Mouse (Mus musculus) liver, embryonic 16.5 days (tissue): ENCODE data around the gene Casq2. TPM values are rescaled to one million over a fixed set of nuclear protein-coding genes. Genes with fewer than 3 reads are reported as not detected.

Experiments used
- ATAC-seq: fragments of 200-750 bp; cut with Nextera tagmentation; 2 replicates; pipeline ENCODE4 v1.8.0; 2017; ENCODE audit warnings: low read depth, mild to moderate bottlenecking, moderate number of reproducible peaks, moderate library complexity
- H3K27ac ChIP-seq: fragments of 300-500 bp; sonication (generic); 2 replicates; pipeline ENCODE4 v1.5.1; 2014; ENCODE audit warnings: mild to moderate bottlenecking, low read length
- H3K27me3 ChIP-seq: fragments of 300-500 bp; sonication (generic); 2 replicates; pipeline ENCODE4 v1.6.1; 2014; ENCODE audit warnings: low read depth, low read length, mixed read lengths; ENCODE audit not compliant: control insufficient read depth, insufficient read depth
- H3K36me3 ChIP-seq: fragments of 300-500 bp; sonication (generic); 2 replicates; pipeline ENCODE4 v1.6.1; 2014; ENCODE audit warnings: mild to moderate bottlenecking; ENCODE audit not compliant: control insufficient read depth, insufficient read depth
- H3K4me1 ChIP-seq: fragments of 300-500 bp; sonication (generic); 2 replicates; pipeline ENCODE4 v1.6.1; 2014; ENCODE audit warnings: low read depth, low read length, mixed read lengths; ENCODE audit not compliant: control insufficient read depth
- H3K4me2 ChIP-seq: fragments of 300-500 bp; sonication (generic); 2 replicates; pipeline ENCODE4 v1.6.1; 2014; ENCODE audit warnings: low read depth, low read length, mixed read lengths
- H3K4me3 ChIP-seq: fragments of 300-500 bp; sonication (generic); 2 replicates; pipeline ENCODE4 v1.5.1; 2014; ENCODE audit warnings: low read depth, mild to moderate bottlenecking, low read length
- H3K9ac ChIP-seq: fragments of 300-500 bp; sonication (generic); 2 replicates; pipeline ENCODE4 v1.6.1; 2014; ENCODE audit warnings: low read depth, low read length
- H3K9me3 ChIP-seq: fragments of 300-500 bp; sonication (generic); replicated peaks from 2 replicates; pipeline ENCODE4 v1.6.1; 2016; ENCODE audit warnings: low read length; ENCODE audit not compliant: control insufficient read depth
- WGBS: fragments of 180-500 bp; shearing (Covaris S2); extraction: QIAGEN DNeasy Blood & Tissue Kit; methylation state at CpG from one replicate; pipeline ENCODE4 v1.1.7; 2014; ENCODE audit not compliant: insufficient replicate concordance; 5-methylcytosine and 5-hydroxymethylcytosine counted together
- polyA plus RNA-seq: library from polyadenylated mRNA; unstranded; fragments of >200 nt; fragmentation: Nextera tagmentation; extraction: Ambion mirVana; gene quantifications from 2 replicates; pipeline ENCODE4 v1.2.1, GENCODE M21; 2015

The Casq2 gene
- polyA plus RNA-seq, 1 experiment from 2014 or later = 7.8 TPM

DNA sequence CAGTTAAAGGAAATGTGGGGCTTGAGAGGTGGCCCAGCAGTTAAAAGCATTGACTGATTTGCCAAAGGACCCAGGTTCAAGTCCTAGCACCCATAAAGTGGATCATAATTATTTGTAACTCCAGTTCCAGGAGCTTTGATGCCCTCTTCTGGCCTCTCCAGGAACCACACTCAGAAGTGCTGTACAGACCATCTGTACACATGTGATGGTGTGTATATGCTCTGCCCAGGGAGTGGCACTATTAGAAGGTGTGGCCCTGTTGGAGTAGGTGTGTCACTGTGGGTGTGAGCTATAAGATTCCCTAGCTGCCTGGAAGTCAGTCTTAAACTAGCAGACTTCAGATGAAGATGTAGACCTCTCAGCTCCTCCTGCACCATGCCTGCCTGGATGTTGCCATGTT, 34.7 kb downstream of the Casq2 start:
- Histone ChIP-seq H3K27me3 (no peaks in the 10 kb centered on the region), H3K4me3 (no peak overlapping the region), H3K9ac (no peak overlapping the region), H3K4me2 (0 out of 2 replicates have a peak overlapping the region, but pooled peaks have one; percentile 13), H3K36me3 (no peaks in the 10 kb centered on the region), H3K9me3 (no peaks in the 10 kb centered on the region), H3K27ac (no peak overlapping the region), H3K4me1 (peaks cover 6% of the 10 kb centered on the region)
- peak; percentile 89 for ATAC-seq

DNA sequence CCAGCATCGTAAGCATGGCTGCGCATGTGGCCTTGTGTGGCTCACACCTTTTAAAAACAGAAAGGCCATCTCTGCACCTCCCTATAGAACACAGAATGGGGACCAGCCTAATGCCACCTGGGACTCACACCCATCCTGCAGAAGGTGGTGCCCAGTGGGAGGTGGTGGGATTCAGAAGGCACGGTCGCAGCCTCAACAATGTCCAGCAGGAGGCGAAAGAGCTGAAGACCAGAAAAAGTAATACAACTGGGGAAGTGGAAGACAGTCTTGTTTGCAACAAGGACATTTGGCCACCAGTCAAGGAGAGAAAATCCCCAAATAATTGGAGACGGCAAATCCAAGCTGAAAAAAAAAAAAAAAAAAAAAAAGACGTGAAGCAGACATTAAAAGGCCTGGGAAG, 35.8 kb downstream of the Casq2 start:
- no peak overlapping the region for H3K4me2 ChIP-seq
- H3K9ac ChIP-seq = no peak overlapping the region
- H3K4me3 ChIP-seq = no peak overlapping the region
- peaks cover 6% of the 10 kb centered on the region for H3K4me1 ChIP-seq
- H3K27me3 ChIP-seq = no peaks in the 10 kb centered on the region
- WGBS = 79% methylated on average over 7 of the region's 7 CpGs
- no peaks in the 10 kb centered on the region for H3K36me3 ChIP-seq
- no peaks in the 10 kb centered on the region for H3K9me3 ChIP-seq
- ATAC-seq = no peak
- H3K27ac ChIP-seq = no peak overlapping the region

GRCm38 (mm10) chr3:102123654-102124053, 37.4 kb downstream of the Casq2 start:
- WGBS = 68% methylated on average over 6 of the region's 6 CpGs
- peaks cover 6% of the 10 kb centered on the region for H3K4me1 ChIP-seq
- H3K27ac ChIP-seq = no peak overlapping the region
- ATAC-seq = no peak
- H3K9ac ChIP-seq = no peak overlapping the region
- no peaks in the 10 kb centered on the region for H3K9me3 ChIP-seq
- no peak overlapping the region for H3K4me2 ChIP-seq
- H3K4me3 ChIP-seq = no peak overlapping the region
- no peaks in the 10 kb centered on the region for H3K36me3 ChIP-seq
- H3K27me3 ChIP-seq = no peaks in the 10 kb centered on the region

DNA sequence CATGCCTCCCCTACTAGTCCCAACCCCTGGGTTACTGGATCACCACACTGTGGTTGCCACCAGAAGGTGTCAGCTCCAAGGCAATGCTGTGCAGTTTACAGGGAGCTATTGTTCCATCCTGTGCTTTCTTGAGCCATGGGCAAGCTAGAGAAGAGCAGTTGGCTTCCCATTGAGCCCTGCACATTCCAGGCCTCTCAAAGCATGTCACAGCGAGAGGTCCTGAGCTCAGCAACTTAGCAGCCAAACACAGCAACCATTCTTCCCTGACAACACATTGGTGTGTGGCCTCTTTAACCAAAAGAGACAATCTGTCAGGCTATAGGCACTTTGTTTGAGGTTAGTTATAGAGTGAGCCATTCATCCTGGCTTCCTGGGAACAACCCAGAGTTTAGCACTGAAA, 39.3 kb downstream of the Casq2 start:
- Histone ChIP-seq H3K9ac (no peak overlapping the region), H3K4me2 (no peak overlapping the region), H3K9me3 (no peaks in the 10 kb centered on the region), H3K27me3 (no peaks in the 10 kb centered on the region), H3K4me3 (no peak overlapping the region), H3K27ac (no peak overlapping the region), H3K36me3 (no peaks in the 10 kb centered on the region), H3K4me1 (peaks cover 6% of the 10 kb centered on the region)
- no peak for ATAC-seq
- 66% methylated on average over 1 of the region's 1 CpGs for WGBS

DNA sequence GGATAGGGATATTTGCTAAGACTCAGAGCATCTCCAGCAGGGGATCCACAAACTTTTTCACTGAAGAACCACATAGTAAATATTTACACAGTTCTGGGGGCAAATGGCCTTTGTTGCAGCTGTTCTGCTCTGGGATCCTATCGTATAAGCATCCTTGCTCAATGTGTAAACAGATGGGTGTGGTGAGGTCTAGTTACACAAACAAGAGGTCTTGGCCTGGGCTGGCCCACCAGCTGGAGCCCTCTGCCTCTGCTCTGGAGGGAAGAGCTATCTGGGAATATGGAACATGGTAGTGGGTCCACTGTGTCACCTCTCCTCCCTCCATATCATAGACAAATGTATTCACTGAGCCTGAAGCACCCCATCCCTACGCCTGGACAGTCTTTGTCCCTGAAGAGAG, 40.9 kb downstream of the Casq2 start:
- H3K36me3 ChIP-seq = no peaks in the 10 kb centered on the region
- no peak overlapping the region for H3K4me3 ChIP-seq
- no peaks in the 10 kb centered on the region for H3K9me3 ChIP-seq
- H3K4me1 ChIP-seq = no peaks in the 10 kb centered on the region; the same call in 1 of the 2 replicates
- 61% methylated on average over 2 of the region's 2 CpGs for WGBS
- H3K27ac ChIP-seq = no peak overlapping the region
- H3K27me3 ChIP-seq = no peaks in the 10 kb centered on the region
- H3K9ac ChIP-seq = no peak overlapping the region
- peak; percentile 56; the same call in 1 of the 2 replicates for ATAC-seq
- no peak overlapping the region for H3K4me2 ChIP-seq

DNA sequence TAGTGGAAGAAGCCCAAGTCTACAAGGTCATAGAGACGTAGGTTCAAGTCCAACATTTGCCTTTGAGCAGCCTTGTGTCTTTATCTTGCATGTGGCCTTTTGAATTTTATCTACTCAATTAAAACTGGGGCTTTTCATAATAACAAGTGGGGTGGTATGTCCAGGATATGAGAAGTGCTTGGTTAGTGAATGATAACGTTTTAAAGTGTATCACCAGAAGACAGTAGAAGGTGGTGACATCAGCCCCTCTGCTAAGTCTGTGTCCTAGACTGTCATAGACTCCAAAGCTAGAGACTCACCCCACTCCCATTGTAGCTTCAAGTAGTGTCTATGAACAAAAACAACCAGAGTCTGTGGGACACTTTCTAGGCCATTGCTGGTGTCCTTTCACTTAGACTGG, 42.0 kb downstream of the Casq2 start:
- Histone ChIP-seq H3K4me3 (no peak overlapping the region), H3K4me2 (no peak overlapping the region), H3K36me3 (no peaks in the 10 kb centered on the region), H3K4me1 (no peaks in the 10 kb centered on the region; the same call in 1 of the 2 replicates), H3K9me3 (no peaks in the 10 kb centered on the region), H3K9ac (no peak overlapping the region), H3K27me3 (no peaks in the 10 kb centered on the region), H3K27ac (no peak overlapping the region)
- WGBS = 43% methylated on average over 2 of the region's 2 CpGs
- peak; percentile 62; the same call in 1 of the 2 replicates for ATAC-seq

DNA sequence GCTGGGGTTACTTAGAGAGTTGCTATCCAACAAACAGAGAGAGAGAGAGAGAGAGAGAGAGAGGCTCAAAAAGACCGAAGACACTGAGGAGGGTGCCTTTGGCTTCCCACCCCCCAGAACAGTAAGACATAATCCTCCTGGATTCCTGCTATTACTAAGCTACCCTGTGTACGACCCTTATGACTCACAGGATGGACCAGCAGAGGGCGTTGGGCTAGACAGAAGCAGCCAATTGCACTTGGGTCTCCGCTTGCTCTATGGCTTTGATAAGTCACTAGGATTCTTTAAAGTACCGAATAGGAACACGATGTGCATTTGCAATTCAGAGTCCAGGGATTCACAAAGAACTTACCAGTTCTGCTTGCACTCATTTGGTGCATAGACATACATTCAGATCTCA, 44.3 kb downstream of the Casq2 start:
- no peaks in the 10 kb centered on the region; the same call in 1 of the 2 replicates for H3K4me1 ChIP-seq
- no peak overlapping the region for H3K9ac ChIP-seq
- no peak overlapping the region for H3K27ac ChIP-seq
- no peaks in the 10 kb centered on the region for H3K36me3 ChIP-seq
- WGBS = 62% methylated on average over 6 of the region's 6 CpGs
- H3K9me3 ChIP-seq = no peaks in the 10 kb centered on the region
- no peak overlapping the region for H3K4me3 ChIP-seq
- no peak overlapping the region for H3K4me2 ChIP-seq
- H3K27me3 ChIP-seq = no peaks in the 10 kb centered on the region
- 0 out of 2 replicates have a peak, but pooled peaks have one; percentile 20 for ATAC-seq

DNA sequence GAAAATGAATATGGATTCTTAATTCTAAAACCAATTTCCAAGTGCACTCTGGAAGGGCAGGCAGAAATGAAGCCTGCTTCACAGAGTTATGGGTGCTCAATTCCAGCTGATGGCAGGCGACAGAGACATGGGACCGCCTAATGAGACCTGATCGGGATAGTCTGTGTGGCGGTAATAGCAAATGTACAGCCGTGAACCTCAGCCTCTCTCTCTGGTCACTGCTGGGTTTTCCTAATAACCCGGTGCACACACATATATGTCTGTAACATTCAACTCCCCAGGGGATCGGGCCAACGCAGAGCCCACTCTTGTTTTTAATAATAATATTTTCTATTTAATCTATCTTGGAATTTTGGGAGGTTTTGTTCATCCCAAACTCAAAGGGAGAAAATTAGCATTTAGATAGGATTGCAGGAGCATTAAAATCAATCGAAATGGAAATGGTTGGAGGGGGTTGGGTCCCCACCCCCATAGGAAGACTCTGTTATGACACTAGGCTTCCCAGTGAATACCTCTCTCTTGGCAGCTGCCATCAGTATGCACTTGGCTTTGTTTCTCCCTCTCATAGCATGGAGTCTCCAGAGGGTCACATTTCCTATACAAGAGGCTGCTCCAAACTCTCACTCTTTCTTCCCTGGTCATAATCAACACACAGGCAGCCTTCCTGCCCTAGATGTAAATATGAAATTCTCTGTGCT, 45.6 kb downstream of the Casq2 start:
- H3K4me2 ChIP-seq = no peak overlapping the region
- H3K4me1 ChIP-seq = no peaks in the 10 kb centered on the region; the same call in 1 of the 2 replicates
- H3K36me3 ChIP-seq = no peaks in the 10 kb centered on the region
- no peak overlapping the region for H3K9ac ChIP-seq
- 82% methylated on average over 9 of the region's 9 CpGs for WGBS
- ATAC-seq = no peak
- H3K27me3 ChIP-seq = no peaks in the 10 kb centered on the region
- H3K9me3 ChIP-seq = no peaks in the 10 kb centered on the region
- H3K4me3 ChIP-seq = no peak overlapping the region
- no peak overlapping the region for H3K27ac ChIP-seq

- Histone ChIP-seq H3K9ac (no peak overlapping the region), H3K36me3 (no peaks in the 10 kb centered on the region), H3K27me3 (peaks cover 3% of the 10 kb centered on the region; the same call in 1 of the 2 replicates), H3K4me1 (no peaks in the 10 kb centered on the region), H3K4me3 (no peak overlapping the region), H3K9me3 (no peaks in the 10 kb centered on the region), H3K4me2 (no peak overlapping the region), H3K27ac (no peak overlapping the region)
- 18% methylated on average over 10 of the region's 10 CpGs for WGBS
- peak; percentile 56 for ATAC-seq
Measured at GRCm38 (mm10) chr3:102135389-102136113, 49.3 kb downstream of the Casq2 start.
